In genomic region chr13:10554595-10554994, GRCm38 (mm10) we compare ENCODE assay signal across 33 mouse cellular contexts.
"Had no signal": no experiment of that assay in that cellular context is flagged by ENCODE, and none has a peak within 500 bp of the region (broad histone marks: within the 10 kb centered on the region; RNA-seq: fewer than 3 reads in every experiment).

No protein-coding gene starts in this region.

- H3K9ac ChIP-seq: heart, embryonic 12.5 days; heart, embryonic 13.5 days; heart, embryonic 15.5 days; hindbrain, embryonic 12.5 days; hindbrain, embryonic 13.5 days; hindbrain, embryonic 14.5 days; hindbrain, embryonic 15.5 days; kidney, embryonic 15.5 days had no signal

- H3K4me3 ChIP-seq: heart, embryonic 10.5 days; heart, embryonic 12.5 days; heart, embryonic 13.5 days; heart, embryonic 15.5 days; hindbrain, embryonic 10.5 days; hindbrain, embryonic 12.5 days; hindbrain, embryonic 13.5 days; hindbrain, embryonic 15.5 days; kidney, embryonic 15.5 days; layer of hippocampus, adult 2 months; left cerebral cortex, adult 2 months had no signal

- H3K36me3 ChIP-seq: heart, embryonic 10.5 days; heart, embryonic 12.5 days; heart, embryonic 13.5 days; heart, embryonic 15.5 days; hindbrain, embryonic 10.5 days; hindbrain, embryonic 12.5 days; hindbrain, embryonic 13.5 days; hindbrain, embryonic 15.5 days; kidney, embryonic 15.5 days had no signal

- H3K4me1 ChIP-seq: heart, embryonic 10.5 days; heart, embryonic 12.5 days; heart, embryonic 13.5 days; heart, embryonic 15.5 days; hindbrain, embryonic 10.5 days; hindbrain, embryonic 12.5 days; hindbrain, embryonic 13.5 days; hindbrain, embryonic 15.5 days; kidney, embryonic 15.5 days had no signal

- H3K27me3 ChIP-seq: heart, embryonic 12.5 days; heart, embryonic 13.5 days; heart, embryonic 15.5 days; hindbrain, embryonic 12.5 days; hindbrain, embryonic 13.5 days; hindbrain, embryonic 15.5 days; kidney, embryonic 15.5 days had no signal

- H3K9me3 ChIP-seq: heart, embryonic 10.5 days; heart, embryonic 13.5 days; heart, embryonic 15.5 days; hindbrain, embryonic 10.5 days; hindbrain, embryonic 12.5 days; hindbrain, embryonic 13.5 days; hindbrain, embryonic 15.5 days; kidney, embryonic 15.5 days had no signal

- ATAC-seq: hindbrain, embryonic 16.5 days; hindbrain, postnatal 0 days; inflammation-experienced regulatory T-cells, adult 6 months had no signal

- H3K27ac ChIP-seq: heart, embryonic 10.5 days; heart, embryonic 13.5 days; heart, embryonic 15.5 days; hindbrain, embryonic 10.5 days; hindbrain, embryonic 12.5 days; hindbrain, embryonic 13.5 days; hindbrain, embryonic 14.5 days; hindbrain, embryonic 15.5 days; hindbrain, postnatal 0 days; kidney, embryonic 15.5 days; kidney, postnatal 0 days; layer of hippocampus, adult 2 months; left cerebral cortex, adult 2 months had no signal

- DNase-seq: heart, postnatal 10 days; heart, postnatal 14 days; heart, postnatal 36 days; heart, postnatal 4 days; kidney, adult 11 months; kidney, adult 18-20 months; kidney, adult 2 months; kidney, adult 8-10 months; kidney, adult 9 months; kidney, postnatal 10 days; kidney, postnatal 14 days; kidney, postnatal 25 days; kidney, postnatal 36 days; kidney, postnatal 4 days; layer of hippocampus, adult 9-11 months; layer of hippocampus, postnatal 36 days had no signal

- H3K4me2 ChIP-seq: heart, embryonic 11.5 days; heart, embryonic 12.5 days; heart, embryonic 13.5 days; heart, embryonic 15.5 days; hindbrain, embryonic 12.5 days; hindbrain, embryonic 13.5 days; hindbrain, embryonic 14.5 days; hindbrain, embryonic 15.5 days; kidney, embryonic 15.5 days had no signal
